Mouse (Mus musculus) embryonic fibroblast, embryonic 13.5 days (primary cell): Measurements from ENCODE around the gene Bspry. TPM values are rescaled to one million over a fixed set of nuclear protein-coding genes. Genes with fewer than 3 reads are reported as not detected.
A peak's percentile ranks its signal among the peaks of the same experiment; 100 is the strongest.

Experiments
- H3K27ac ChIP-seq: 2 replicates; pipeline ENCODE4 v1.5.1; 2012; ENCODE audit warnings: low read length, control low read depth, inconsistent platforms; ENCODE audit not compliant: insufficient read depth
- H3K4me1 ChIP-seq: 2 replicates; pipeline ENCODE4 v1.6.1; 2011; ENCODE audit warnings: low read length; ENCODE audit not compliant: control insufficient read depth, insufficient read depth
- H3K4me3 ChIP-seq: 2 replicates; pipeline ENCODE4 v1.5.1; 2011; ENCODE audit warnings: mild to moderate bottlenecking, control low read depth, low read length; ENCODE audit not compliant: insufficient read depth
- CTCF ChIP-seq: IDR thresholded peaks from 2 replicates; pipeline ENCODE4 v1.5.1; 2011; ENCODE audit warnings: mild to moderate bottlenecking, control low read depth, low read length, moderate library complexity, borderline replicate concordance; ENCODE audit not compliant: insufficient read depth
- POLR2A ChIP-seq: IDR thresholded peaks from 2 replicates; pipeline ENCODE4 v1.6.1; 2011; ENCODE audit warnings: low read depth, mild to moderate bottlenecking, control low read depth, low read length, moderate library complexity
- polyA plus RNA-seq: library from polyadenylated mRNA; stranded (reverse); fragments of >200 nt; gene quantifications from 2 replicates; pipeline ENCODE4 v1.2.4, GENCODE M21; 2011; ENCODE audit warnings: low read depth; ENCODE audit not compliant: missing spikeins, insufficient read length

The Bspry gene
- polyA plus RNA-seq, 1 experiment = not detected

DNA sequence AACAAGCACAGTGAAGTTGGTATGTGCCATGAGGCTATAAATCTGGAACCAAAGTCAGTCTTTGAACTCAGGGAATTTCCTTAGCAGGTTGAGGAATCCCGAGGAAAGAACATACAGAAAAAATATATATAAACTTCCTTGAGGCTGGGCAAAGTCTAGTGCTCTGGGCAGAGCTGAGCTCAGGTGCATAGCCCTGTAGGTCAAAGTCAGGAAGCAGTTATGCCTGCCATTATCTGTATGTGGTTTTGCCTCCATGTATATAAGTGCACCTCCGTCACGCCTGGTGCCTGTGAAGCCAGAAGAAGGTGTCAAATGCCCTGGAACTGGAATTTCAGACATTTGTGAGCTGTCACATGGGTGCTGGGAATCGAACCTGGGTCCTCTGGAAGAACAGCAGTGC, 20.9 kb downstream of the Bspry start:
- no peak overlapping the region for H3K27ac ChIP-seq

DNA sequence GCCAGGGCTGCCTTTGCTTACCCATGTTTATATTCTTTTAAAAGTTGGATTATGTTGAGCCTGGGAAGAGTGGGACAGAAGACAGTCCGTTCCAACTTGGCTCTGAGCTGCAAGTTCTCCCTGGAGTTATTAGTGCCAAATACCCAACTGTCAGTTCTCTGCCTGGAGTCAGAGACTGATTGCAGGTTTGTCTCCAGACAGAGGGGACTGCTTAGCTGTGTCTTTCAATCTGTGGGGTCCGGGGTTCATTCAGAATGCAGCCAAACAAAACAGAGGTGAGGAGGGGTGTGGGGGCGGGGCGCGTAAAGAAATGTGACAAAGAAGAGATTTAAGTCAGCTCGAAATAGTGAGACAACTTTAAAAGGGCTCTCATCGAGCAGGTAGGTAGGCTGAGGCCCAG, 21.7 kb downstream of the Bspry start:
- no peak overlapping the region for H3K27ac ChIP-seq

More for the DNA sequence above, 20.9 kb downstream of the Bspry start:
- TF ChIP-seq CTCF = no peak
- no peak for TF ChIP-seq POLR2A
- Histone ChIP-seq H3K4me1 (no peaks in the 10 kb centered on the region), H3K4me3 (no peak overlapping the region)

DNA sequence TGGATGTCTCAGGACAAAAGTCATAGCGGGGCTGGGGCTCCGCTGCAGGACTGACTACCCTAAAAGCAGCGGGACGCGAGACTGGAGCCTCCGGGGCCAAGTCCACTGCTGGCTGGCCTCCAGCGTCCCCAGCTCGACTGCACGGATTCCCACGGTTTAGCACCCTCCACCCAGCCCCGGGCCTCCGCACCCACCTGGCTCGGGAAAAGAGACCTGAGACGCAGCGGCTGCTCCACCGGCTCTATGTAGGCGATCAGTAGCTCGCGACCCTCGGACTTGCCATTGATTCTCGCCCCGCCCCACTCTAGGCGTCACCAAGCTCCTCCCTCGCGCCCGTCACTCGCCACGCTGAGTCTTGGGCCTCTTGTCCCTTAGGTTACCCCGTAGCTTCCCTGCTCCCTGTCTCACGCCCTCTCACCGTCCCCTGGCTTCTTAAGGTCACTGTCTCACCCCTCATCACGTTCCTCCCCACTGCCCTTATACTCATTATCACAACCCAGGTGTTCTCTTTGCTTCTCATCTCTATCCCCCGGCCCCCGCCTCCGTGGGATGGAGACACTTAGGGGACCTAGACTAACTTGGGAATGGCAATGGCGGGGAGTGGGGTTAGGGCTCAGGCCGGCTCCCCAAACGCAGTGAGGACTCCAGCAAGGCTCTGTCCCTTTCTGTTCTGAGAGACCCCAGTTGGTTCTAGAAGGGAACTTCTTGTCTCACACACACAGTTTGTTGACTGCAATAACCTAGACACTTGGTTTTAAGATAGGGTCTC, 22.3 kb downstream of the Bspry start:
- Histone ChIP-seq H3K4me1 (no peaks in the 10 kb centered on the region), H3K27ac (no peak overlapping the region), H3K4me3 (peak overlapping the region; percentile 73)
- TF ChIP-seq POLR2A = peak; percentile 89
- no peak for TF ChIP-seq CTCF

More for the DNA sequence above, 21.7 kb downstream of the Bspry start:
- TF ChIP-seq POLR2A (no peak), CTCF (no peak)
- Histone ChIP-seq H3K4me3 (peak overlapping the region; percentile 73), H3K4me1 (no peaks in the 10 kb centered on the region)

DNA sequence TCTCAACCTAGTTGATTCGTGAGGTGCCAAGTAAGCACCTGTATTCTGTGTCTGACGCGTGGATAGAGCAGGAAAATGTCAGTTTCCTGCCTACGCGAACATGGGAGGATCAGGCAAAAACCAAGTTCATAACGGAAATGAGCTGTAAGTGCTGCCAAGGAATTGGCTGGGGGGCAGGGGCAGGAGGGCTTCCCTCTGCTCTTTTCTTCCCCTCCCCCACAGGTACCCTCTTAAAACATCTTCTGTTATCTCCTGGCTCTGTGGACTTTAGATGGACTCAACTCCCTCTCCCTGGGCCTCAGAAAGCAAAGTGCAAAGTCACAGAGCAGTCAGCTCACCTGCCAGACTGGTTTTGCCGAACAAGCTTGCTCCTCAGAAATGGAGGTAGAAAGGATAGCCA, 23.1 kb downstream of the Bspry start:
- no peak for TF ChIP-seq POLR2A
- TF ChIP-seq CTCF = no peak
- H3K4me1 ChIP-seq = no peaks in the 10 kb centered on the region
- no peak overlapping the region for H3K27ac ChIP-seq
- no peak overlapping the region for H3K4me3 ChIP-seq

DNA sequence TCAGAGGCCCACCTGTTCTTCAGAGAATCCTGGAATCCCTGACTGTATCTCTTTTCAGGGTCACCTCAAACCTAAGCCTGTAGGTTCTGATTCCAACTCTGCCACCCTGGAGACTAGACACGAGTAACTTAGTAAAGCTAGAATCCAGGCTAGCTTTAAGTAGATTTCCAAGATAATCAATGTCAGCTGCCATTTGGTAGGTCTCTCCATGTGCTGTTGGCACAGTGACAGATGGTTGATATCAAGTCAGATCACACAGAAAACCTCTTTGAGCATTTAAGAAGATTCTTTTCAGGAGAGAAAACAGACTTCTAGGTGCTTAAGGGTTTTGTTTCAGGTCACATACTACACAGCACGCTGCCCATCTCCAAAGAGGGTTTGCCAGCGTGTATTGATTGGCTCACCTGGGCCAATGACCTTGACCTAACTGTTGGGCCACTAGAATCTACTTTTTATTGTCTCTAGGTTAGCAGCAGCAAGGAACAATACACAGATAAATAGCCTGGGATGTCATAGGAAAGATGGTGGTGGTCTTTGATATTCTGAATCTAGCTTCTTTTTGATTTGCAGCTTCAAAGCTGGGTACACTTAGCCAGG, 23.6 kb downstream of the Bspry start, which contains the start of gene Hdhd3:
TSS of gene Hdhd3 (minus strand) at position 94 of the 597 bp plus-strand sequence.
- H3K4me1 ChIP-seq = no peaks in the 10 kb centered on the region
- peak within 1 kb of the TSS; percentile 73 for H3K4me3 ChIP-seq
- H3K27ac ChIP-seq = no peak within 1 kb of the TSS
- TF ChIP-seq POLR2A (no peak), CTCF (no peak)

DNA sequence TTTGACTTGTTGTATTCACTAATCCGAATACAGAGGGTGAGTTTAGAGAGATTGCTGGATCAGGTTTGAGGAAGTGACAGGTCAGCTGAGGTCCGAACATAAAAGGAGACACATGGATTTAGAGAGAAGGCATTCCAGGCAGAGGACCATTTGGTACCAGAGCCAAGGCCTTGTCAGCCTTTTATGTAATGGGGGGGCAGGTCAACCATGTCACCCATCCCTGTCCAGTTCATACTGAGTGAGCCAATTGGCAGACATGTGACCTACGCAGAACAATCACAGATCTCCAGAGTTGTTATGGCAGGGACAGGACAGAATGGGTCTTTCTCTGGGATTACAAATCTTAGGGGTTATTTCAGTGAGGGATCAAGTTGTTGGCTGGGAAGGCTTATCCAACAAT, 26.1 kb downstream of the Bspry start:
- TF ChIP-seq POLR2A = no peak
- no peak for TF ChIP-seq CTCF
- Histone ChIP-seq H3K4me3 (no peak overlapping the region), H3K4me1 (no peaks in the 10 kb centered on the region), H3K27ac (no peak overlapping the region)

DNA sequence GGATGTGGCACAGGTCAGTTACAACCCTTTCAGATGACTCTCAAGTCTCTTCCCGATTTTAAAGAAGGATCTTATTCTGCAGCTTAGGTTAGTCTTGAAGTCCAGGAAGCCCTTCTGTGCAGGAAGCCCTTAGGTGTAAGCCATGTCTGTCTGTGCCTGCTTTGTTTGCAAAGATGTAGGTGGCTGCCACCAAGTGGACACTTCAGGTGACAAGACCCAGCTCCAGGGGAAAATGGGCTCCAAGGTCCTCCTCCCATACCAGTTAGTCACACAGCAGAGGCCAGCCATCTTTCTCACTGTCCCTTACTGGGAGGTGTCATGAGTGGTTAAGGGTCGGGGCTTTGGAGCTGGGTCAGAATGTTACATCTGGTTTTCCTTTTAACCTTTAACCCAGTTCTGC, 26.9 kb downstream of the Bspry start:
- TF ChIP-seq CTCF = no peak; the same call in 1 of the 2 replicates
- no peak for TF ChIP-seq POLR2A
- Histone ChIP-seq H3K4me1 (no peaks in the 10 kb centered on the region), H3K4me3 (no peak overlapping the region), H3K27ac (no peak overlapping the region)

DNA sequence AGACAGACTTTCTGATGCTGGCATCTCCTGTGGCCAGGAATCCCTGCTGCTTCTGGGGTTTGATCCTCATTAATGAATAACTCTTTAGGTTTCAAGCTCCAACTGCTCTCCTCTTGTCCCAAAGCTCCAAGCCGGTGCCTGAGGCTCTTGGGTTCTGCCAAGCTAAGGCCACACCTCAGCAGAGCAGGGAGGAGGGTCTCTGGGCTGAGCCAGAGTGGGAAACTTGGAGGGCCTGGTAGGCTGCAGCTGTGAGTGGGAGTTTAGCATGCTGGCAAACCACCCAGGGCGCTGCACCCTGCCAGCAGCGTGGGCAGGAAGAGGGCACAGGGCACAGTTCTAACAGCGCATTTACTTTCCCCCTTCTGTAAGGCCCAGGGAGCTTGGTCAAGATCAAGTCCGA, 29.0 kb downstream of the Bspry start:
- H3K4me1 ChIP-seq = no peaks in the 10 kb centered on the region
- H3K4me3 ChIP-seq = no peak overlapping the region
- no peak overlapping the region for H3K27ac ChIP-seq
- no peak for TF ChIP-seq POLR2A

DNA sequence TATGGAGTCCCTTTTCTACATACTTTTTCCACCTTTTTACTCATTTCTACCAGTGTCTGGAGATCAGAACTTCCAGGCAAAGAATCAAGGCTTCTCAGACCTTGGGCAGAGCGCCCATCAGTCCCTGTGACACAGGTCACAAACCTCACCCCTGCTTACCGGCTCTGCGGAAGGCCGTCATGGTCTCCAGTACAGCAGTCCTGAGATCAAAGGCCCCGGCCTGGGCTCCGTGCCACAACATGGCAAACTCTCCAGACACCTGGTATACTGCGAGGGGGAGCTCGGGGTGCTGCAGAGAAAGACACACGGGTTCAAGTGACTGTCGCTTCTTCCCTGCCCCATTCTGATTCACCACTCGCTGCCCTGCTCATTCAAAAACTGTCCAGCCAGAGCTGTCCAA, 30.1 kb downstream of the Bspry start:
- Histone ChIP-seq H3K27ac (no peak overlapping the region), H3K4me3 (no peak overlapping the region), H3K4me1 (no peaks in the 10 kb centered on the region)
- TF ChIP-seq POLR2A = no peak

DNA sequence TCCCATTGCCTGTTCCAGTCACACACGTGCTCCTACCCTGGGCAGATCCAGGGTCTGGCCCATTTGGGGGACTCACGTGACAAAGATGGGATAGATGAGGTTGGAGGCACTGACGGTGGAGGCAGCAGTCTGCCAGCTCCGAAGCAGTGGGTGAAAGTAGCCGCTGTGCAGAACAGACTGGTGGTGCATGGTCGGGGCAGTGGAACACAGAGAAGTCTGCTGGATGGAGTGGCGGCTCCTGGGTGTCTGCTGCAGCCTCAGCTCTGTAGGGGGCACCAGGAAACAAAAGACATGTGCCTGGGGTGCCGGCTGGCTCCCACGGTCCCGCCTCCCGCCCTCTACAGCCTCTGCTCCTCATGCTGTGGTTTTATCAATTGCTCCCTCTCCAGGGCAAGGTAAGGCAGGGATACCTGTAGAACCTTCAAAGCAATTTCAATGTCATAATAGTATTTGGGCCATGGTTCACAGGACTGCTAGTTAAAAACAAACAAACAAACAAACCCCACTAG, 34.2 kb downstream of the Bspry start:
- Histone ChIP-seq H3K27ac (no peak overlapping the region), H3K4me3 (no peak overlapping the region), H3K4me1 (peaks cover 15% of the 10 kb centered on the region; the same call in 1 of the 2 replicates)
- no peak for TF ChIP-seq CTCF
- no peak for TF ChIP-seq POLR2A
